Mouse (Mus musculus): Measurements from ENCODE around the gene Bzw2. TPM values are rescaled to one million over a fixed set of nuclear protein-coding genes. Genes with fewer than 3 reads are reported as not detected.

The Bzw2 gene
- polyA plus RNA-seq, 1 experiment from 2014 or later: 122 TPM

GRCm38 (mm10) chr12:36156637-36157303 is 1.1 kb downstream of the Bzw2 start, which contains the start of gene Ankmy2:
Gene Ankmy2, plus strand, starts transcription at chr12:36157114.
- no peaks in the 10 kb centered on the region for H3K27me3 ChIP-seq (ENCODE audit: control insufficient read depth, insufficient read depth, low read length)
- no peaks in the 10 kb centered on the region for H3K9me3 ChIP-seq (ENCODE audit: control insufficient read depth, low read length)
- H3K36me3 ChIP-seq (ENCODE audit: control insufficient read depth, insufficient read depth, low read length): no peaks in the 10 kb centered on the region
- peak; percentile 95 for DNase-seq (ENCODE audit: low spot score)
- TF ChIP-seq EP300 (optimal IDR thresholded peaks at IDR 0.05) (no peak), CTCF (IDR thresholded peaks at IDR 0.05; ENCODE audit: low read depth) (no peak)
- H3K9ac ChIP-seq (ENCODE audit: low read length): peak within 1 kb of the TSS; percentile 86
- peak within 1 kb of the TSS; percentile 67 for H3K4me2 ChIP-seq (replicated peaks; ENCODE audit: low read depth)
- ATAC-seq (ENCODE audit: low FRiP score, low TSS enrichment): peak; percentile 97
- WGBS: under 1% methylated on average over 31 of the region's 42 CpGs
- no peaks in the 10 kb centered on the region; the same call in 1 of the 2 replicates for H3K4me1 ChIP-seq (replicated peaks; ENCODE audit: control insufficient read depth, insufficient read depth)
- H3K4me3 ChIP-seq (ENCODE audit: low read depth, low read length): peak within 1 kb of the TSS; percentile 88
- H3K27ac ChIP-seq (replicated peaks): peak within 1 kb of the TSS; percentile 95

DNA sequence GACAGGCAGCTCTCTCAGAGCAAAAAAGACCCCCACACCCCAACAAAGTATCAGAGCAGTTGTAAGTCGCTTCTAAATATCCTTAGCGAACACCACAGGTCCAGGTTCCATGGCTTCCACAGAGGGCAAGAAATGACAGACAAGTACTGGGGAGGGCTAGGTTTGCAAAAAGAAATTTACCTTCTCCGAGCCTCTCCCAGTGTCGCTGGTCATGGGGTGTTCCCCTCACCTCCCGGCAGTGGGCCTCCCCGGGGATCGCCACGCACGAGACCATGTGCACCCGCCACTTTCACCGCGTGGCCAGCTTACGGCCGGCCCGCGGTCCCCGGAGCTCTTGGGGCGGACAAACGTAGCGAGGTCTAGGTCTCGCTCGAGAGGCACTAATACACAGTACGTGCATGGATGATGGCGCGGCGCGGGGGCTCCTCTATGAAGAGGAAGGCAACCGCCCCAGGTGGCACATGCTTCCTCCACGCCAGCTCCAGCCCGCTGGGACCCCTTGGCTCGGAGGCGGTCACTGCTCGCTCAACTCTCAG is 1.7 kb downstream of the Bzw2 start:
- H3K36me3 ChIP-seq (ENCODE audit: control insufficient read depth, insufficient read depth, low read length): no peaks in the 10 kb centered on the region
- peak; percentile 65 for DNase-seq (ENCODE audit: low spot score)
- no peak; the same call in 1 of the 2 replicates for ATAC-seq (ENCODE audit: low FRiP score, low TSS enrichment)
- H3K9ac ChIP-seq (ENCODE audit: low read length): peak overlapping the region; percentile 86
- no peaks in the 10 kb centered on the region; the same call in 1 of the 2 replicates for H3K4me1 ChIP-seq (replicated peaks; ENCODE audit: control insufficient read depth, insufficient read depth)
- H3K4me3 ChIP-seq (ENCODE audit: low read depth, low read length): peak overlapping the region; percentile 88
- peak overlapping the region; percentile 95 for H3K27ac ChIP-seq (replicated peaks)
- no peaks in the 10 kb centered on the region for H3K9me3 ChIP-seq (ENCODE audit: control insufficient read depth, low read length)
- no peak for TF ChIP-seq CTCF (IDR thresholded peaks at IDR 0.05; ENCODE audit: low read depth)
- TF ChIP-seq EP300 (optimal IDR thresholded peaks at IDR 0.05): no peak
- H3K4me2 ChIP-seq (replicated peaks; ENCODE audit: low read depth): peak overlapping the region; percentile 67
- under 1% methylated on average over 33 of the region's 33 CpGs for WGBS
- H3K27me3 ChIP-seq (ENCODE audit: control insufficient read depth, insufficient read depth, low read length): no peaks in the 10 kb centered on the region

DNA sequence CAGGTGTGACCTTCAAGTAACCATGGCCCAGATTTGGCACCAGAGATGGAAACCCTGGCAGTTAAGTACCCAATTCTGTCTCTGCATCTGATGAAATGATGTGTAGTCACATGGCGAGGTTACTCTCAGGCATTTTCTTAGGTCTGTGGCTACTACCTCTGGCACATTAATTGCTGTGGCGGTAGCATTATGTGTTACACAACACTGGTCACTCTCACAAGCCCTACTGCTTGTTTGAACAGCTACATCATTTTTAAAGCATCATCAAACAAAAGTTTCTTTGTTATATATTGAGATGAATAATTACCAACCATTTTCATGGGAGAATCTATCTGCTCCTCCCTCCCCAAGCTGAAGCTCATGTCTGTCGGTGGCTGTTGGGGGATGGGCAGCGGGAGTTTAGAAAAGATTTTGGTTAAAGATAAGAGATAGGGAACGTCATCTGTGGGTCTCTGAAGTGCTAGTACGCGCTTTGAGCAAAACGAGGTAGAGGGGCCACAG is 2.7 kb downstream of the Bzw2 start:
- 11% methylated on average over 8 of the region's 8 CpGs for WGBS
- H3K9me3 ChIP-seq (ENCODE audit: control insufficient read depth, low read length): no peaks in the 10 kb centered on the region
- H3K4me1 ChIP-seq (replicated peaks; ENCODE audit: control insufficient read depth, insufficient read depth): no peaks in the 10 kb centered on the region; the same call in 1 of the 2 replicates
- H3K36me3 ChIP-seq (ENCODE audit: control insufficient read depth, insufficient read depth, low read length): no peaks in the 10 kb centered on the region
- peak overlapping the region; percentile 28; the same call in 1 of the 2 replicates for H3K9ac ChIP-seq (ENCODE audit: low read length)
- H3K4me3 ChIP-seq (ENCODE audit: low read depth, low read length): peak overlapping the region; percentile 88
- no peaks in the 10 kb centered on the region for H3K27me3 ChIP-seq (ENCODE audit: control insufficient read depth, insufficient read depth, low read length)
- no peak for ATAC-seq (ENCODE audit: low FRiP score, low TSS enrichment)
- H3K4me2 ChIP-seq (replicated peaks; ENCODE audit: low read depth): peak overlapping the region; percentile 67
- TF ChIP-seq CTCF (IDR thresholded peaks at IDR 0.05; ENCODE audit: low read depth): no peak
- TF ChIP-seq EP300 (optimal IDR thresholded peaks at IDR 0.05): no peak
- no peak for DNase-seq (ENCODE audit: low spot score)
- no peak overlapping the region for H3K27ac ChIP-seq (replicated peaks)

- Histone ChIP-seq H3K9ac (ENCODE audit: low read length) (no peak overlapping the region), H3K4me1 (replicated peaks; ENCODE audit: control insufficient read depth, insufficient read depth) (no peaks in the 10 kb centered on the region; the same call in 1 of the 2 replicates), H3K4me3 (ENCODE audit: low read depth, low read length) (no peak overlapping the region), H3K36me3 (ENCODE audit: control insufficient read depth, insufficient read depth, low read length) (no peaks in the 10 kb centered on the region), H3K27me3 (ENCODE audit: control insufficient read depth, insufficient read depth, low read length) (no peaks in the 10 kb centered on the region), H3K4me2 (replicated peaks; ENCODE audit: low read depth) (no peak overlapping the region), H3K27ac (replicated peaks) (no peak overlapping the region), H3K9me3 (ENCODE audit: control insufficient read depth, low read length) (no peaks in the 10 kb centered on the region)
- 63% methylated on average over 2 of the region's 2 CpGs for WGBS
- DNase-seq (ENCODE audit: low spot score) (no peak), ATAC-seq (ENCODE audit: low FRiP score, low TSS enrichment) (no peak)
- no peak for TF ChIP-seq EP300 (optimal IDR thresholded peaks at IDR 0.05)
- no peak for TF ChIP-seq CTCF (IDR thresholded peaks at IDR 0.05; ENCODE audit: low read depth)
Observed at GRCm38 (mm10) chr12:36150737-36151136, 7.1 kb downstream of the Bzw2 start.

DNA sequence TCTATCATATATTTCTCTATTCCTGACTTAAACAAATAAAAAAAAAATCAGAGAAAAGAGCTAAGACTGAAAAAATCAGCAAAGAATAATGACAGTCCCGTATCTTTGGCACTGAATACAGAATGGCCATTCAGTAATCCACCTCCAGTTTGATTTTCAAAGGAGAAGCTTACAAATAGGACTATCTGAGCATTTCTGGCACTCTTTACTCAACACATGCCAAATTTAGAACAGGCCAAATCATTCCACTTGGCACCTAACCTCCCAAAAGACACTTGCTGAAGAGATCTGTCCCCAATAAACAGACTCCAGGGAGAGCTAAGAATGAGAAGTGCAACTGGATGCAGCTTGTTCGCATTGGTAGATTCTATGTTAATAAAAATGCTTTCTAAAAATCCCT is 7.6 kb downstream of the Bzw2 start:
- TF ChIP-seq EP300 (optimal IDR thresholded peaks at IDR 0.05): no peak
- no peak for TF ChIP-seq CTCF (IDR thresholded peaks at IDR 0.05; ENCODE audit: low read depth)
- Histone ChIP-seq H3K9ac (ENCODE audit: low read length) (no peak overlapping the region), H3K27ac (replicated peaks) (no peak overlapping the region), H3K4me2 (replicated peaks; ENCODE audit: low read depth) (no peak overlapping the region), H3K36me3 (ENCODE audit: control insufficient read depth, insufficient read depth, low read length) (no peaks in the 10 kb centered on the region), H3K4me3 (ENCODE audit: low read depth, low read length) (no peak overlapping the region), H3K9me3 (ENCODE audit: control insufficient read depth, low read length) (no peaks in the 10 kb centered on the region), H3K27me3 (ENCODE audit: control insufficient read depth, insufficient read depth, low read length) (no peaks in the 10 kb centered on the region), H3K4me1 (replicated peaks; ENCODE audit: control insufficient read depth, insufficient read depth) (no peaks in the 10 kb centered on the region; the same call in 1 of the 2 replicates)
- WGBS: 72% methylated on average over 2 of the region's 2 CpGs
- ATAC-seq (ENCODE audit: low FRiP score, low TSS enrichment) (no peak), DNase-seq (ENCODE audit: low spot score) (no peak)
